ENCODE assay signal across 9 mouse cellular contexts in genomic region chr13:69691074-69691473, GRCm38 (mm10). TPM values are rescaled to one million over a fixed set of nuclear protein-coding genes. Genes with fewer than 3 reads are reported as not detected.
A peak's percentile ranks its signal among the peaks of the same experiment; 100 is the strongest.
DNase-seq lines count a peak whose midpoint lies in the region; ATAC-seq and TF ChIP-seq lines count a peak whose summit lies in the region.
"Had no signal": no experiment of that assay in that cellular context is flagged by ENCODE, and none has a peak within 500 bp of the region (broad histone marks: within the 10 kb centered on the region; RNA-seq: fewer than 3 reads in every experiment).

No protein-coding gene starts in this region.

- no peak overlapping the region for H3K4me2 ChIP-seq in hindbrain, embryonic 16.5 days (ENCODE audit: low read length)
- H3K4me2 ChIP-seq in CH12.LX (ENCODE audit: insufficient read depth, low read depth, poor library complexity, severe bottlenecking), result no peak overlapping the region
- no peak overlapping the region for H3K4me2 ChIP-seq in neural tube, embryonic 11.5 days (ENCODE audit: low read depth)
- H3K4me2 ChIP-seq: limb, embryonic 13.5 days had no signal

- no peaks in the 10 kb centered on the region for H3K9me3 ChIP-seq in hindbrain, embryonic 10.5 days
- no peaks in the 10 kb centered on the region for H3K9me3 ChIP-seq in hindbrain, embryonic 16.5 days (ENCODE audit: control insufficient read depth, low read length)
- peaks cover 4% of the 10 kb centered on the region for H3K9me3 ChIP-seq in CH12.LX (replicated peaks; ENCODE audit: low read length)
- no peaks in the 10 kb centered on the region for H3K9me3 ChIP-seq in embryonic facial prominence, embryonic 10.5 days
- no peaks in the 10 kb centered on the region for H3K9me3 ChIP-seq in neural tube, embryonic 11.5 days (ENCODE audit: control insufficient read depth, low read length)
- H3K9me3 ChIP-seq: limb, embryonic 13.5 days had no signal

- DNase-seq in hindbrain, embryonic 10.5 days (ENCODE audit: low spot score), result peak; percentile 69
- peak; percentile 49 for DNase-seq in CH12.LX (ENCODE audit: extremely low read depth)
- peak; percentile 68 to 73 for DNase-seq in adrenal gland, postnatal 36 days
- DNase-seq in embryonic facial prominence, embryonic 10.5 days (ENCODE audit: low spot score), result peak; percentile 67
- DNase-seq in layer of hippocampus, postnatal 36 days, result peak; percentile 53 to 62
- peak; percentile 75 for DNase-seq in neural tube, embryonic 11.5 days (ENCODE audit: low spot score)
- DNase-seq in yolk sac, embryonic 10.5 days (ENCODE audit: low spot score), result peak; percentile 21

- no peaks in the 10 kb centered on the region for H3K4me1 ChIP-seq in hindbrain, embryonic 10.5 days (replicated peaks)
- peaks cover 2% of the 10 kb centered on the region for H3K4me1 ChIP-seq in hindbrain, embryonic 16.5 days (ENCODE audit: control insufficient read depth, insufficient read depth, low read depth, low read length)
- no peaks in the 10 kb centered on the region for H3K4me1 ChIP-seq in CH12.LX (ENCODE audit: control insufficient read depth in 1 of 2, insufficient read depth in 2 of 2)
- H3K4me1 ChIP-seq in embryonic facial prominence, embryonic 10.5 days, result no peaks in the 10 kb centered on the region; the same call in 1 of the 2 replicates
- no peaks in the 10 kb centered on the region for H3K4me1 ChIP-seq in neural tube, embryonic 11.5 days (ENCODE audit: control insufficient read depth, insufficient read depth, low read length)
- H3K4me1 ChIP-seq: limb, embryonic 13.5 days had no signal

- no peak overlapping the region for H3K4me3 ChIP-seq in hindbrain, embryonic 10.5 days
- no peak overlapping the region for H3K4me3 ChIP-seq in hindbrain, embryonic 16.5 days (ENCODE audit: low read length)
- no peak overlapping the region for H3K4me3 ChIP-seq in CH12.LX (replicated peaks in 1 of 3; ENCODE audit: low read depth in 2 of 3, low read length in 2 of 3, poor library complexity in 1 of 3)
- H3K4me3 ChIP-seq in embryonic facial prominence, embryonic 10.5 days, result no peak overlapping the region
- no peak overlapping the region for H3K4me3 ChIP-seq in neural tube, embryonic 11.5 days (ENCODE audit: low read depth, low read length)
- H3K4me3 ChIP-seq: limb, embryonic 13.5 days had no signal

- peak; percentile 73 for TF ChIP-seq CTCF in CH12.LX (conservative IDR thresholded peaks at IDR 0.05 in 1 of 2, IDR thresholded peaks at IDR 0.05 in 1 of 2; ENCODE audit: low read depth in 2 of 2, low read length in 2 of 2)

- no peak for TF ChIP-seq POLR2A in CH12.LX (IDR thresholded peaks at IDR 0.05; ENCODE audit: low read depth, low read length)

- in situ Hi-C loops in CH12.LX (cut with MboI; ENCODE audit: low pct_ligation_motif_present, low pct_unique_long_range_greater_than_20kb, low sequenced_read_pairs), result loop anchor here (25.0 kb wide), 2 partner anchors 296 to 871 kb away; no protein-coding TSS in a partner anchor

- peak; percentile 69 for TF ChIP-seq RAD21 in CH12.LX (IDR thresholded peaks at IDR 0.05; ENCODE audit: low read depth, low read length)

- 40% methylated on average over 7 of the region's 7 CpGs for WGBS in hindbrain, embryonic 10.5 days
- WGBS in hindbrain, embryonic 16.5 days, result 40% methylated on average over 7 of the region's 7 CpGs
- 38% methylated on average over 7 of the region's 7 CpGs for WGBS in embryonic facial prominence, embryonic 10.5 days
- 37% methylated on average over 7 of the region's 7 CpGs for WGBS in neural tube, embryonic 11.5 days

- H3K27ac ChIP-seq in hindbrain, embryonic 10.5 days, result no peak overlapping the region
- no peak overlapping the region for H3K27ac ChIP-seq in hindbrain, embryonic 16.5 days (ENCODE audit: low read depth, low read length)
- H3K27ac ChIP-seq in CH12.LX (ENCODE audit: insufficient read depth, low read depth), result no peak overlapping the region
- H3K27ac ChIP-seq in embryonic facial prominence, embryonic 10.5 days (replicated peaks), result no peak overlapping the region
- no peak overlapping the region for H3K27ac ChIP-seq in neural tube, embryonic 11.5 days (ENCODE audit: low read depth, low read length)
- H3K27ac ChIP-seq: limb, embryonic 13.5 days had no signal

- no peak for ATAC-seq in hindbrain, embryonic 16.5 days
- no peak for ATAC-seq in neural tube, embryonic 11.5 days (ENCODE audit: insufficient read depth, low FRiP score, low TSS enrichment)

- no peaks in the 10 kb centered on the region for H3K79me2 ChIP-seq in CH12.LX (replicated peaks; ENCODE audit: control insufficient read depth, extremely low read depth, insufficient read depth, poor library complexity, severe bottlenecking)

- no peaks in the 10 kb centered on the region for H3K36me3 ChIP-seq in hindbrain, embryonic 10.5 days
- no peaks in the 10 kb centered on the region for H3K36me3 ChIP-seq in hindbrain, embryonic 16.5 days (ENCODE audit: control insufficient read depth, insufficient read depth, low read length)
- H3K36me3 ChIP-seq in CH12.LX (replicated peaks in 1 of 2; ENCODE audit: control insufficient read depth in 1 of 2, insufficient read depth in 1 of 2, low read length in 1 of 2), result no peaks in the 10 kb centered on the region
- H3K36me3 ChIP-seq in embryonic facial prominence, embryonic 10.5 days (replicated peaks), result no peaks in the 10 kb centered on the region
- H3K36me3 ChIP-seq in neural tube, embryonic 11.5 days (ENCODE audit: control insufficient read depth, insufficient read depth, low read length), result no peaks in the 10 kb centered on the region
- H3K36me3 ChIP-seq: limb, embryonic 13.5 days had no signal

- H3K27me3 ChIP-seq in hindbrain, embryonic 10.5 days (ENCODE audit: insufficient read depth, poor library complexity, severe bottlenecking), result peaks cover 6% of the 10 kb centered on the region; the same call in 1 of the 2 replicates
- H3K27me3 ChIP-seq in hindbrain, embryonic 16.5 days (replicated peaks; ENCODE audit: control insufficient read depth, insufficient read depth, low read length), result no peaks in the 10 kb centered on the region
- H3K27me3 ChIP-seq in CH12.LX (replicated peaks), result peaks cover 16% of the 10 kb centered on the region
- no peaks in the 10 kb centered on the region for H3K27me3 ChIP-seq in embryonic facial prominence, embryonic 10.5 days (replicated peaks; ENCODE audit: low read depth, poor library complexity, severe bottlenecking)
- H3K27me3 ChIP-seq in neural tube, embryonic 11.5 days (ENCODE audit: control insufficient read depth, insufficient read depth, low read length), result no peaks in the 10 kb centered on the region

- H3K9ac ChIP-seq in hindbrain, embryonic 16.5 days (ENCODE audit: low read depth, low read length), result no peak overlapping the region
- no peak overlapping the region for H3K9ac ChIP-seq in CH12.LX (ENCODE audit: insufficient read depth, low read depth)
- H3K9ac ChIP-seq in neural tube, embryonic 11.5 days (ENCODE audit: low read length), result no peak overlapping the region
- H3K9ac ChIP-seq: limb, embryonic 13.5 days had no signal

- TF ChIP-seq EP300 in CH12.LX (IDR thresholded peaks at IDR 0.05; ENCODE audit: low read length), result no peak

- dilution Hi-C loops in CH12.LX (cut with MboI; ENCODE audit: extremely low pct_ligation_motif_present, extremely low pct_unique_long_range_greater_than_20kb, low sequenced_read_pairs), result no loop called here

TF ChIP-seq in CH12.LX, 34 proteins besides CTCF, POLR2A, EP300 and RAD21:
- no peak for TF ChIP-seq MYC (IDR thresholded peaks at IDR 0.05; ENCODE audit: low read depth, low read length)
- TF ChIP-seq NELFE (IDR thresholded peaks at IDR 0.05; ENCODE audit: low read depth, low read length), result no peak
- TF ChIP-seq SMC3 (IDR thresholded peaks at IDR 0.05; ENCODE audit: low read depth, low read length), result peak; percentile 51

RNA-seq across cellular contexts. Expression of gene Ube2ql1, which starts 48.6 kb away (rescaled TPM):
- 2.6 and 6.1 TPM in 2 replicates for polyA plus RNA-seq in hindbrain, embryonic 10.5 days (2016; fragmentation: Nextera tagmentation; extraction: Ambion mirVana)
- polyA plus RNA-seq in hindbrain, embryonic 16.5 days (2015; fragmentation: Nextera tagmentation; extraction: Ambion mirVana), result 27.6 and 29.1 TPM in 2 replicates
- total RNA-seq in CH12.LX (2012; rRNA removed), result not detected in 2 replicates
- not detected in 2 replicates for total RNA-seq in CH12.LX (2014; rRNA removed)
- polyA plus RNA-seq in CH12.LX (2012; ENCODE audit: insufficient read length, low read depth), result not detected in 2 replicates
- 1 to 10 TPM in 1 of 2 experiments, under 1 TPM in 1; 0.76 to 3.5 TPM for total RNA-seq in adrenal gland, postnatal 36 days (2021)
- 0.73 and 0.80 TPM in 2 replicates for polyA plus RNA-seq in embryonic facial prominence, embryonic 10.5 days (2016; fragmentation: Nextera tagmentation; extraction: Ambion mirVana)
- 100 to 1,000 TPM; 192 to 209 TPM for total RNA-seq in layer of hippocampus, postnatal 36 days (2021)
- polyA plus RNA-seq in neural tube, embryonic 11.5 days (2014; fragmentation: Nextera tagmentation; extraction: Ambion mirVana), result 16.8 and 17.2 TPM in 2 replicates

Comparison
In these comparisons a context has a peak if more than half of its experiments do, and no peak if none do; other contexts are left out.
1. DNase-seq: peak in every context shown above with its lines; median percentile 75 in neural tube, embryonic 11.5 days; 70 in adrenal gland, postnatal 36 days; 69 in hindbrain, embryonic 10.5 days; 67 in embryonic facial prominence, embryonic 10.5 days; 58 in layer of hippocampus, postnatal 36 days; 49 in CH12.LX; 21 in yolk sac, embryonic 10.5 days.